ENCODE assay signal across 11 mouse cellular contexts in genomic region chr6:139588409-139588808, GRCm38 (mm10). TPM values are rescaled to one million over a fixed set of nuclear protein-coding genes. Genes with fewer than 3 reads are reported as not detected.
A peak's percentile ranks its signal among the peaks of the same experiment; 100 is the strongest.
DNase-seq lines count a peak whose midpoint lies in the region; ATAC-seq and TF ChIP-seq lines count a peak whose summit lies in the region.
"Had no signal": no experiment of that assay in that cellular context is flagged by ENCODE, and none has a peak within 500 bp of the region (broad histone marks: within the 10 kb centered on the region; RNA-seq: fewer than 3 reads in every experiment).

No protein-coding gene starts in this region.

- no peak overlapping the region for H3K4me3 ChIP-seq in liver, embryonic 11.5 days (ENCODE audit: low read depth, low read length)
- H3K4me3 ChIP-seq in stomach, postnatal 0 days (ENCODE audit: low read depth, low read length) = no peak overlapping the region

- TF ChIP-seq EP300 in stomach, postnatal 0 days (optimal IDR thresholded peaks at IDR 0.05) = no peak

- H3K27ac ChIP-seq in liver, embryonic 11.5 days (ENCODE audit: low read depth, low read length) = no peak overlapping the region
- H3K27ac ChIP-seq in stomach, postnatal 0 days (replicated peaks) = no peak overlapping the region

- H3K36me3 ChIP-seq in liver, embryonic 11.5 days (ENCODE audit: control insufficient read depth, insufficient read depth, low read length) = no peaks in the 10 kb centered on the region
- H3K36me3 ChIP-seq in stomach, postnatal 0 days (ENCODE audit: control insufficient read depth, insufficient read depth, low read length) = no peaks in the 10 kb centered on the region

- no peaks in the 10 kb centered on the region for H3K4me1 ChIP-seq in liver, embryonic 11.5 days (replicated peaks; ENCODE audit: control insufficient read depth, insufficient read depth, low read length)
- no peaks in the 10 kb centered on the region for H3K4me1 ChIP-seq in stomach, postnatal 0 days (replicated peaks; ENCODE audit: control insufficient read depth, insufficient read depth)

- 0 out of 2 replicates have a peak, but pooled peaks have one; percentile 35 for ATAC-seq in liver, embryonic 11.5 days (replicated peaks; ENCODE audit: low FRiP score)
- ATAC-seq in stomach, postnatal 0 days (ENCODE audit: low FRiP score, low TSS enrichment) = peak; percentile 77

- no peaks in the 10 kb centered on the region for H3K27me3 ChIP-seq in liver, embryonic 11.5 days (replicated peaks; ENCODE audit: control insufficient read depth, insufficient read depth, low read length)
- no peaks in the 10 kb centered on the region for H3K27me3 ChIP-seq in stomach, postnatal 0 days (ENCODE audit: control insufficient read depth, insufficient read depth, low read length)

- no peaks in the 10 kb centered on the region for H3K9me3 ChIP-seq in liver, embryonic 11.5 days (ENCODE audit: control insufficient read depth, low read length)
- no peaks in the 10 kb centered on the region for H3K9me3 ChIP-seq in stomach, postnatal 0 days (ENCODE audit: control insufficient read depth, low read length)

- no peak for TF ChIP-seq CTCF in stomach, postnatal 0 days (IDR thresholded peaks at IDR 0.05; ENCODE audit: low read depth)

- 63% methylated on average over 15 of the region's 15 CpGs for WGBS in liver, embryonic 11.5 days
- 53% methylated on average over 15 of the region's 15 CpGs for WGBS in stomach, postnatal 0 days

- H3K4me2 ChIP-seq in liver, embryonic 11.5 days = no peak overlapping the region
- peak overlapping the region; percentile 17; the same call in 1 of the 2 replicates for H3K4me2 ChIP-seq in stomach, postnatal 0 days (replicated peaks; ENCODE audit: low read depth)

- H3K9ac ChIP-seq in liver, embryonic 11.5 days (ENCODE audit: low read depth, low read length) = no peak overlapping the region
- no peak overlapping the region for H3K9ac ChIP-seq in stomach, postnatal 0 days (ENCODE audit: low read length)

- peak; percentile 10 for DNase-seq in testis, postnatal 14 days (ENCODE audit: low spot score)
- no peak for DNase-seq in testis, postnatal 10 days (ENCODE audit: low spot score)
- DNase-seq in kidney, adult 8-10 months = peak; percentile 87 to 89
- no peak for DNase-seq in liver, embryonic 11.5 days (ENCODE audit: low spot score)
- DNase-seq in stomach, postnatal 0 days (ENCODE audit: low spot score) = peak; percentile 60
- DNase-seq in cerebellum, adult 9-11 months = no peak
- no peak for DNase-seq in urinary bladder, adult 2 months (ENCODE audit: low spot score)
- DNase-seq in urinary bladder, postnatal 25 days (ENCODE audit: low spot score) = no peak
- DNase-seq: adrenal gland, adult 2 months; cerebellum, postnatal 10 days; heart, postnatal 36 days had no signal

RNA-seq across cellular contexts. Expression of gene Pik3c2g, which starts 1.4 kb away (rescaled TPM):
- 1.3 and 1.6 TPM in 2 replicates for polyA plus RNA-seq in liver, embryonic 11.5 days (2014; fragmentation: Nextera tagmentation; extraction: Ambion mirVana)
- 5.1 and 6.6 TPM in 2 replicates for polyA plus RNA-seq in stomach, postnatal 0 days (2015; fragmentation: Nextera tagmentation; extraction: Ambion mirVana)
- 0.03 and 0.04 TPM in 2 replicates for polyA plus RNA-seq in urinary bladder, adult 2 months (2012; rRNA removed)

Comparison
In these comparisons a context has a peak if more than half of its experiments do, and no peak if none do; other contexts are left out.
1. DNase-seq: peak in testis, postnatal 14 days (single experiment), kidney, adult 8-10 months (2 of 2) and stomach, postnatal 0 days (single experiment); none in testis, postnatal 10 days (single experiment), liver, embryonic 11.5 days (single experiment), cerebellum, adult 9-11 months (single experiment), urinary bladder, adult 2 months (single experiment) and urinary bladder, postnatal 25 days (single experiment).